Mouse (Mus musculus): ENCODE data around the gene Ces1d.

The Ces1d gene

GRCm38 (mm10) chr8:93140696-93141095 lies 56.9 kb downstream of the Ces1d start:
- DNase-seq (ENCODE audit: low spot score in 2 of 2), result peak in 1 of 2 experiments; percentile 62

- no peak for DNase-seq (ENCODE audit: low spot score in 2 of 2)
Observed at GRCm38 (mm10) chr8:93132196-93132595, 65.4 kb downstream of the Ces1d start.

- peak in 1 of 2 experiments; percentile 3 for DNase-seq (ENCODE audit: low spot score in 2 of 2)
Observed at GRCm38 (mm10) chr8:93131233-93131980, 66.2 kb downstream of the Ces1d start, which contains the start of gene Ces1c. Ces1c (minus strand) TSS chr8:93131283.

- no peak for DNase-seq (ENCODE audit: low spot score in 2 of 2)
Observed at GRCm38 (mm10) chr8:93126476-93126875, 71.2 kb downstream of the Ces1d start.

- DNase-seq (ENCODE audit: low spot score in 2 of 2), result no peak
Observed at GRCm38 (mm10) chr8:93122005-93122404, 75.6 kb downstream of the Ces1d start.

All from left cerebral cortex, adult 9 months (tissue).